12 mouse cellular contexts compared by ENCODE assay signal in the genomic region with DNA sequence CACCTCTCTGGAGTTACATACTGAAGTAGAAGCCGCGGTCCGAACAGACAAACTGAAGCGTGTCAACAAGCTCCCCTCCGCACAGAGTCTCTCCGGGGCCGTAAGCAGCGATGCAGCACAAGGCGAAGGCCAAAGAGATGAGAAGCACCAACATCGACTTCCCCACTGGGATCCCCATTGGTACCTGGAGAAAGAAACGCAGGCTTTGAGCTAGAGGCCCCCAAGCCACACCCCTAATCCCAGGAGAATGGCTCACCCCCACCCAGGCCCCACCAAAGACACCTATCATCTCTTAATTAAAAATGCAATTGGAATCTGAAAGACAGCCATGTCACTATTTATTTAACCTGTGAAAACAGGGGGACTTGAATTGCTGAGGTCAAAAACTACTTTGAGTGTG. TPM values are rescaled to one million over a fixed set of nuclear protein-coding genes. Genes with fewer than 3 reads are reported as not detected.
DNase-seq lines count a peak whose midpoint lies in the region; ATAC-seq and TF ChIP-seq lines count a peak whose summit lies in the region.
"Had no signal": no experiment of that assay in that cellular context is flagged by ENCODE, and none has a peak within 500 bp of the region (broad histone marks: within the 10 kb centered on the region; RNA-seq: fewer than 3 reads in every experiment).

No protein-coding gene starts in this region.

- peaks cover 11% of the 10 kb centered on the region for H3K4me1 ChIP-seq in forebrain, embryonic 11.5 days (replicated peaks; ENCODE audit: control insufficient read depth, insufficient read depth, low read length)
- peaks cover 32% of the 10 kb centered on the region for H3K4me1 ChIP-seq in forebrain, embryonic 12.5 days
- no peaks in the 10 kb centered on the region for H3K4me1 ChIP-seq in lung, embryonic 14.5 days (ENCODE audit: insufficient read depth)
- H3K4me1 ChIP-seq in limb, embryonic 12.5 days (replicated peaks): peaks cover 31% of the 10 kb centered on the region
- peaks cover 26% of the 10 kb centered on the region for H3K4me1 ChIP-seq in stomach, embryonic 15.5 days

- H3K9me3 ChIP-seq in forebrain, embryonic 11.5 days (ENCODE audit: control insufficient read depth, low read length): no peaks in the 10 kb centered on the region
- no peaks in the 10 kb centered on the region for H3K9me3 ChIP-seq in forebrain, embryonic 12.5 days
- H3K9me3 ChIP-seq in lung, embryonic 14.5 days (ENCODE audit: low read depth, low read length): no peaks in the 10 kb centered on the region
- H3K9me3 ChIP-seq in limb, embryonic 12.5 days: no peaks in the 10 kb centered on the region
- no peaks in the 10 kb centered on the region for H3K9me3 ChIP-seq in stomach, embryonic 15.5 days
- H3K9me3 ChIP-seq: midbrain, embryonic 12.5 days had no signal

- no peak overlapping the region for H3K9ac ChIP-seq in forebrain, embryonic 11.5 days (ENCODE audit: low read length)
- no peak overlapping the region for H3K9ac ChIP-seq in forebrain, embryonic 12.5 days
- peak overlapping the region; percentile 39; the same call in 1 of the 2 replicates for H3K9ac ChIP-seq in lung, embryonic 14.5 days
- H3K9ac ChIP-seq in limb, embryonic 12.5 days (replicated peaks): peak overlapping the region; percentile 96
- H3K9ac ChIP-seq in stomach, embryonic 15.5 days: no peak overlapping the region; the same call in 1 of the 2 replicates
- H3K9ac ChIP-seq: midbrain, embryonic 12.5 days had no signal

- H3K27me3 ChIP-seq in forebrain, embryonic 11.5 days (ENCODE audit: control insufficient read depth, insufficient read depth, low read length): peaks cover 77% of the 10 kb centered on the region
- H3K27me3 ChIP-seq in forebrain, embryonic 12.5 days: peaks cover 97% of the 10 kb centered on the region
- H3K27me3 ChIP-seq in lung, embryonic 14.5 days (ENCODE audit: insufficient read depth, low read length): peaks cover 63% of the 10 kb centered on the region
- H3K27me3 ChIP-seq in limb, embryonic 12.5 days: peaks cover 88% of the 10 kb centered on the region
- peaks cover 51% of the 10 kb centered on the region for H3K27me3 ChIP-seq in stomach, embryonic 15.5 days (replicated peaks)

- no peak for TF ChIP-seq CTCF in lung, embryonic 14.5 days (IDR thresholded peaks at IDR 0.05; ENCODE audit: low read depth)

- no peak for ATAC-seq in forebrain, embryonic 11.5 days (replicated peaks; ENCODE audit: low FRiP score)
- no peak for ATAC-seq in forebrain, embryonic 12.5 days (ENCODE audit: low FRiP score)
- ATAC-seq in lung, embryonic 14.5 days (ENCODE audit: insufficient read depth): no peak
- ATAC-seq in limb, embryonic 12.5 days (ENCODE audit: insufficient number of reproducible peaks, insufficient read depth, low FRiP score, low TSS enrichment, low read depth): no peak
- ATAC-seq in stomach, embryonic 15.5 days (ENCODE audit: insufficient read depth, low FRiP score, low read depth): no peak
- ATAC-seq: inflammation-experienced regulatory T-cells, adult 6 months had no signal

- H3K27ac ChIP-seq in forebrain, embryonic 11.5 days (ENCODE audit: low read depth, low read length): no peak overlapping the region
- no peak overlapping the region for H3K27ac ChIP-seq in forebrain, embryonic 12.5 days
- 0 out of 2 replicates have a peak overlapping the region, but pooled peaks have one; percentile 12 for H3K27ac ChIP-seq in lung, embryonic 14.5 days (ENCODE audit: low read depth)
- H3K27ac ChIP-seq in limb, embryonic 12.5 days: peak overlapping the region; percentile 66
- H3K27ac ChIP-seq in stomach, embryonic 15.5 days: peak overlapping the region; percentile 18; the same call in 1 of the 2 replicates
- H3K27ac ChIP-seq: left cerebral cortex, adult 2 months; midbrain, embryonic 12.5 days had no signal

- H3K36me3 ChIP-seq in forebrain, embryonic 11.5 days (ENCODE audit: control insufficient read depth, insufficient read depth, low read length): no peaks in the 10 kb centered on the region
- no peaks in the 10 kb centered on the region for H3K36me3 ChIP-seq in forebrain, embryonic 12.5 days (replicated peaks)
- H3K36me3 ChIP-seq in lung, embryonic 14.5 days (ENCODE audit: insufficient read depth): peaks cover 48% of the 10 kb centered on the region
- H3K36me3 ChIP-seq in limb, embryonic 12.5 days: peaks cover 56% of the 10 kb centered on the region
- H3K36me3 ChIP-seq in stomach, embryonic 15.5 days: peaks cover 5% of the 10 kb centered on the region; the same call in 1 of the 2 replicates
- H3K36me3 ChIP-seq: midbrain, embryonic 12.5 days had no signal

- no peak overlapping the region for H3K4me2 ChIP-seq in forebrain, embryonic 11.5 days (ENCODE audit: low read depth, low read length, severe bottlenecking)
- no peak overlapping the region for H3K4me2 ChIP-seq in forebrain, embryonic 12.5 days
- peak overlapping the region; percentile 73 for H3K4me2 ChIP-seq in lung, embryonic 14.5 days
- peak overlapping the region; percentile 66 for H3K4me2 ChIP-seq in limb, embryonic 12.5 days
- peak overlapping the region; percentile 59 for H3K4me2 ChIP-seq in stomach, embryonic 15.5 days
- H3K4me2 ChIP-seq: midbrain, embryonic 12.5 days had no signal

- peak; percentile 51 for DNase-seq in forebrain, embryonic 11.5 days (ENCODE audit: low spot score)
- no peak for DNase-seq in lung, embryonic 14.5 days
- DNase-seq in lung, postnatal 4 days: no peak
- no peak for DNase-seq in left cerebral cortex, adult 9 months (ENCODE audit: low spot score in 2 of 2)
- DNase-seq in gastrocnemius, adult 8-10 months (ENCODE audit: low spot score in 2 of 2): no peak
- DNase-seq: cerebellum, postnatal 25 days had no signal

- 10% methylated on average over 11 of the region's 11 CpGs for WGBS in forebrain, embryonic 11.5 days
- WGBS in forebrain, embryonic 12.5 days: 4% methylated on average over 11 of the region's 11 CpGs
- WGBS in lung, embryonic 14.5 days: 20% methylated on average over 11 of the region's 11 CpGs
- WGBS in limb, embryonic 12.5 days: 8% methylated on average over 11 of the region's 11 CpGs
- WGBS in stomach, embryonic 15.5 days: 26% methylated on average over 11 of the region's 11 CpGs

- H3K4me3 ChIP-seq in forebrain, embryonic 11.5 days (ENCODE audit: low read depth, low read length): no peak overlapping the region
- H3K4me3 ChIP-seq in forebrain, embryonic 12.5 days (replicated peaks): no peak overlapping the region
- peak overlapping the region; percentile 60 for H3K4me3 ChIP-seq in lung, embryonic 14.5 days (ENCODE audit: low read depth, low read length)
- peak overlapping the region; percentile 66 for H3K4me3 ChIP-seq in limb, embryonic 12.5 days (replicated peaks)
- peak overlapping the region; percentile 53 for H3K4me3 ChIP-seq in stomach, embryonic 15.5 days (replicated peaks)
- H3K4me3 ChIP-seq: left cerebral cortex, adult 2 months; midbrain, embryonic 12.5 days had no signal

RNA-seq across cellular contexts. Expression of a gene that starts 11.0 kb away (rescaled TPM):
- polyA plus RNA-seq in forebrain, embryonic 11.5 days (2014; fragmentation: Nextera tagmentation; extraction: Ambion mirVana): 121 and 141 TPM in 2 replicates
- polyA plus RNA-seq in forebrain, embryonic 12.5 days (2016; fragmentation: Nextera tagmentation; extraction: Ambion mirVana): 94.7 and 122 TPM in 2 replicates
- polyA plus RNA-seq in lung, embryonic 14.5 days (2014; fragmentation: Nextera tagmentation; extraction: Ambion mirVana): 437 and 452 TPM in 2 replicates
- 815 and 938 TPM in 2 replicates for polyA plus RNA-seq in limb, embryonic 12.5 days (2016; fragmentation: Nextera tagmentation; extraction: Ambion mirVana)
- 964 and 1,001 TPM in 2 replicates for polyA plus RNA-seq in stomach, embryonic 15.5 days (2015; fragmentation: Nextera tagmentation; extraction: Ambion mirVana)
- total RNA-seq in gastrocnemius, adult 8-10 months (2022): 10 to 100 TPM; 15.7 to 28.1 (median 22.3) TPM

RNA-seq across cellular contexts. Expression of a gene that starts 14.1 kb away (rescaled TPM):
- not detected in 2 replicates for polyA plus RNA-seq in forebrain, embryonic 11.5 days (2014; fragmentation: Nextera tagmentation; extraction: Ambion mirVana)
- polyA plus RNA-seq in forebrain, embryonic 12.5 days (2016; fragmentation: Nextera tagmentation; extraction: Ambion mirVana): not detected in 2 replicates
- not detected in 2 replicates for polyA plus RNA-seq in lung, embryonic 14.5 days (2014; fragmentation: Nextera tagmentation; extraction: Ambion mirVana)
- polyA plus RNA-seq in limb, embryonic 12.5 days (2016; fragmentation: Nextera tagmentation; extraction: Ambion mirVana): not detected in 2 replicates
- 0.10 and 0.14 TPM in 2 replicates for polyA plus RNA-seq in stomach, embryonic 15.5 days (2015; fragmentation: Nextera tagmentation; extraction: Ambion mirVana)
- not detected for total RNA-seq in gastrocnemius, adult 8-10 months (2022)
- polyA plus RNA-seq: inflammation-experienced regulatory T-cells, adult 6 months; midbrain, embryonic 12.5 days had no signal

Comparison
In these comparisons a context has a peak if more than half of its experiments do, and no peak if none do; other contexts are left out.
1. H3K27ac ChIP-seq: peak in lung, embryonic 14.5 days (single experiment), limb, embryonic 12.5 days (single experiment) and stomach, embryonic 15.5 days (single experiment); none in forebrain, embryonic 11.5 days (single experiment) and forebrain, embryonic 12.5 days (single experiment).
2. H3K4me2 ChIP-seq: peak in lung, embryonic 14.5 days (single experiment), limb, embryonic 12.5 days (single experiment) and stomach, embryonic 15.5 days (single experiment); none in forebrain, embryonic 11.5 days (single experiment) and forebrain, embryonic 12.5 days (single experiment).
3. H3K4me3 ChIP-seq: peak in lung, embryonic 14.5 days (single experiment), limb, embryonic 12.5 days (single experiment) and stomach, embryonic 15.5 days (single experiment); none in forebrain, embryonic 11.5 days (single experiment) and forebrain, embryonic 12.5 days (single experiment).
4. H3K9ac ChIP-seq: peak in lung, embryonic 14.5 days (single experiment) and limb, embryonic 12.5 days (single experiment); none in forebrain, embryonic 11.5 days (single experiment), forebrain, embryonic 12.5 days (single experiment) and stomach, embryonic 15.5 days (single experiment).